Mouse (Mus musculus) kidney, embryonic 16.5 days (tissue): ENCODE measurements at regions not wholly inside any gene's neighbourhood (a gene's known extent, or its start where the extent isn't known, plus 50 kb on each side); places are given as distances from the start of the nearest gene placed in this dataset.

Experiments
- ATAC-seq: fragments of 200-750 bp; cut with Nextera tagmentation; 2 replicates; pipeline ENCODE4 v1.8.0; 2017; ENCODE audit warnings: moderate TSS enrichment; ENCODE audit not compliant: low FRiP score, low TSS enrichment
- H3K27ac ChIP-seq: fragments of 300-500 bp; sonication (generic); 2 replicates; pipeline ENCODE4 v1.5.1; 2014; ENCODE audit warnings: low read length
- H3K27me3 ChIP-seq: fragments of 300-500 bp; sonication (generic); 2 replicates; pipeline ENCODE4 v1.6.1; 2014; ENCODE audit warnings: low read length, control low read depth, mixed read lengths; ENCODE audit not compliant: insufficient read depth
- H3K36me3 ChIP-seq: fragments of 300-500 bp; sonication (generic); 2 replicates; pipeline ENCODE4 v1.6.1; 2014; ENCODE audit warnings: low read length, control low read depth, mixed read lengths; ENCODE audit not compliant: insufficient read depth
- H3K4me1 ChIP-seq: fragments of 300-500 bp; sonication (generic); 2 replicates; pipeline ENCODE4 v1.6.1; 2014; ENCODE audit warnings: low read length, control low read depth, mixed read lengths; ENCODE audit not compliant: insufficient read depth
- H3K4me2 ChIP-seq: fragments of 300-500 bp; sonication (generic); replicated peaks from 2 replicates; pipeline ENCODE4 v1.6.1; 2014; ENCODE audit warnings: low read depth, low read length
- H3K4me3 ChIP-seq: fragments of 300-500 bp; sonication (generic); 2 replicates; pipeline ENCODE4 v1.5.1; 2014; ENCODE audit warnings: mild to moderate bottlenecking, low read length
- H3K9ac ChIP-seq: fragments of 300-500 bp; sonication (generic); replicated peaks from 2 replicates; pipeline ENCODE4 v1.6.1; 2014; ENCODE audit warnings: low read length
- H3K9me3 ChIP-seq: fragments of 300-500 bp; sonication (generic); 2 replicates; pipeline ENCODE4 v1.6.1; 2016; ENCODE audit warnings: low read length, control low read depth
- WGBS: fragments of 180-500 bp; shearing (Covaris S2); extraction: QIAGEN DNeasy Blood & Tissue Kit; methylation state at CpG from one replicate; pipeline ENCODE4 v1.1.7; 2014; 5-methylcytosine and 5-hydroxymethylcytosine counted together

GRCm38 (mm10) chr3:74035200-74035599 is 327.0 kb upstream of the Bche start:
- H3K4me3 ChIP-seq = no peak overlapping the region
- H3K4me1 ChIP-seq = no peaks in the 10 kb centered on the region
- no peak overlapping the region for H3K4me2 ChIP-seq
- H3K9me3 ChIP-seq = no peaks in the 10 kb centered on the region
- 0% methylated on average over 1 of the region's 1 CpGs for WGBS
- H3K27me3 ChIP-seq = no peaks in the 10 kb centered on the region
- H3K27ac ChIP-seq = no peak overlapping the region
- peak; percentile 70; the same call in 1 of the 2 replicates for ATAC-seq
- no peaks in the 10 kb centered on the region for H3K36me3 ChIP-seq
- no peak overlapping the region for H3K9ac ChIP-seq

- Histone ChIP-seq H3K4me3 (no peak overlapping the region), H3K27me3 (no peaks in the 10 kb centered on the region), H3K4me2 (no peak overlapping the region), H3K9me3 (no peaks in the 10 kb centered on the region), H3K36me3 (no peaks in the 10 kb centered on the region), H3K9ac (no peak overlapping the region), H3K4me1 (no peaks in the 10 kb centered on the region), H3K27ac (no peak overlapping the region)
- ATAC-seq = no peak
- WGBS = 85% methylated on average over 2 of the region's 2 CpGs
These were observed 311.3 kb upstream of the Bche start for GRCm38 (mm10) chr3:74019501-74019900.
